Mouse (Mus musculus): ENCODE data around the gene Sat2. TPM values are rescaled to one million over a fixed set of nuclear protein-coding genes. Genes with fewer than 3 reads are reported as not detected.

Sat2 gene
- polyA plus RNA-seq, 1 experiment from 2014 or later: 27.1 TPM

DNA sequence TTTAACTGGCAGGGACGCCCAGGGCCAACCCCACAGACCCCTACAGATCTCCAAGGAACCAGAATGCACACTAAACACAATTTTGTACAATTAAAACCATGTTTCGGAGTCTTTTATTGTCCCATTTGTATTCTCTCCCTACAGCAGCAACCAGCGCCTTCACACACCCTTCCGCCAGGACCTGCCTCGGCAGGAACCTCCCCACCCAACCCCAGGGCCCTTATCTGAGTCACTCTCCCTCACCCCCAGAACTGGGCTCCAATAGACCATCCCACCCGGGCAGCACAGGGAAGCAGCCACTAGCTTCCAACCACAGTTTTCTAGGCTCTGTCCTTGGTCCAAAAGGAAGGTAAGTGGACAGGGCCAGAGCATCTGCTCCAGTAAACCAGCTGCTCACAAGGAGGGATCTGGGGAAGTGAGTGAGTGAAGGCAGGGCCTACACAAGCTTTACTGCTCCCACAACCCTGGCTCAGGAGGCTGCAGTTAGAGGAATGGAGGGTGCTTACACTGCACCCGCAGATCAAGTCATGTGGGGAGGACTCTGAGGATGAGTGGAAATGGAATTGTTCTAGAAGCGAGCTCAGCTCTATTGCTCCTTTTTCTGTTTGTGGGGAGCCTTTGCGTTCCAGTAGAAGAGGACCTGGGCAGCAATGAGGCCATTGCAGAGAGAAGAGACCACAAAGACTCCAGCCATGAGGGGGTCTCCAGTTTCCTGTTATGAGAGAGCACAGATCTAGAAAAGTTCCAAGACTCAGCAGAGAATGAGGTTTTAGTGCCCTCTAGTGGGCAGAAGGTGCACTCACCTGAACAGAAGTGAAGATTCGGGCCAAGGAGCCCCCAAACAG is 35.0 kb downstream of the Sat2 start:
- no peak for ATAC-seq
- Histone ChIP-seq H3K36me3 (ENCODE audit: control insufficient read depth, insufficient read depth, low read length) (peaks cover 24% of the 10 kb centered on the region), H3K27me3 (ENCODE audit: control insufficient read depth, insufficient read depth, low read depth, low read length) (no peaks in the 10 kb centered on the region), H3K4me1 (ENCODE audit: control insufficient read depth, insufficient read depth, low read length) (peaks cover 15% of the 10 kb centered on the region), H3K9me3 (replicated peaks; ENCODE audit: control insufficient read depth, low read length, poor library complexity, severe bottlenecking) (no peaks in the 10 kb centered on the region), H3K4me2 (ENCODE audit: low read length) (no peak overlapping the region), H3K4me3 (ENCODE audit: low read depth, low read length) (no peak overlapping the region), H3K9ac (ENCODE audit: low read depth, low read length) (no peak overlapping the region), H3K27ac (ENCODE audit: low read length) (no peak overlapping the region)
- 81% methylated on average over 10 of the region's 10 CpGs for WGBS

DNA sequence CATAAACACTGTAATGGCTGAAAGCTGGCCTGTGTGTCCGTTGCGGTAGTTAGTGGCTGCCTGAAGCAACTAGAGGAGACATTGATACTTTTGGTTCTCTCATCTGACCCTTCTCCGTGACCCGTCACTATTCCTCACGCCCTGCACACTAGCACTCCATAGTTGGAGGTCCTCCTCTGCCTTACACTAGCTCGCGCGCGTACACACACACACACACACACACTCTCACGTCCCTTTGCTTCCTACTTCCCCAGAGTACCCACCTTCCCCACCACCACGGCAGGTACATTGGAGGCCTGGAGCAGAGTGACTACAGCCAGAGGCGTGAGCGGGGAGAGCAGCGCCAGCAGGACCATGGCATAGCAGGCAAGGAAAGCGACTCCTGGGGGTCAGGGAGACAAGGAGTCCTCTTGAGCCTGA is 35.6 kb downstream of the Sat2 start:
- no peak overlapping the region for H3K9ac ChIP-seq (ENCODE audit: low read depth, low read length)
- peaks cover 16% of the 10 kb centered on the region for H3K4me1 ChIP-seq (ENCODE audit: control insufficient read depth, insufficient read depth, low read length)
- no peak for ATAC-seq
- no peaks in the 10 kb centered on the region for H3K27me3 ChIP-seq (ENCODE audit: control insufficient read depth, insufficient read depth, low read depth, low read length)
- no peak overlapping the region for H3K27ac ChIP-seq (ENCODE audit: low read length)
- no peak overlapping the region for H3K4me2 ChIP-seq (ENCODE audit: low read length)
- H3K36me3 ChIP-seq (ENCODE audit: control insufficient read depth, insufficient read depth, low read length): peaks cover 17% of the 10 kb centered on the region
- 83% methylated on average over 15 of the region's 15 CpGs for WGBS
- H3K9me3 ChIP-seq (replicated peaks; ENCODE audit: control insufficient read depth, low read length, poor library complexity, severe bottlenecking): no peaks in the 10 kb centered on the region
- no peak overlapping the region for H3K4me3 ChIP-seq (ENCODE audit: low read depth, low read length)

DNA sequence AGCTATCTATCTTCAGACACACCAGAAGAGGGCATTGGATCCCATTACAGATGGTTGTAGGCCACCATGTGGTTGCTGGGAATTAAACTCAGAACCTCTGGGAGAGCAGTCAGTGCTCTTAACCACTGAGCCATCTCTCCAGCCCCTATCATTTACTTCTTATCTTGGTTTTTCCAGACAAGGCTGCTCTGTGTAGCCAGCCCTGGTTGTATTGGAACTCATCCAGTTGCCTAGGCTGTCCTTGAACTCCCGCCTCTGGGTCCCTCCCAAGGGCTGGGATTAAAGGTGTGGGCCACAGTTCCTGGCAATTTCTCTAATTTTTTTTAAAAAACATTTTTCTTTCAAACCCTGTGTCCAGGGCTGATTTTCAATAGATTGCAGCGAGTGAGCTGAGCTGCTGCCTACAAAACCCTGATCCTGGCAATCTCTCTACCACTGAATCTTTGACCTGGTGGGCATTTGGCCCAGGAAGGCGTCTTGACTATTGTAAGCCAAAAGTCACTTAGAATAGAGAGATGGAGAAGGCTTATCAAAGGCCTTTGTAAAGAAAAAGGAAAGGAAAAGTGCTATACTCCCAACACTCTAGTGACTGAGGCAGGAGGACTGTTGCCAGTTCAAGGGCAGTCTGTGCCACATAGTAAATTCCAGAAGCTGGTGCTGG is 39.5 kb downstream of the Sat2 start:
- Histone ChIP-seq H3K9ac (ENCODE audit: low read depth, low read length) (peak overlapping the region; percentile 70), H3K4me2 (ENCODE audit: low read length) (peak overlapping the region; percentile 57), H3K27me3 (ENCODE audit: control insufficient read depth, insufficient read depth, low read depth, low read length) (no peaks in the 10 kb centered on the region), H3K27ac (ENCODE audit: low read length) (peak overlapping the region; percentile 93; the same call in 1 of the 2 replicates), H3K4me1 (ENCODE audit: control insufficient read depth, insufficient read depth, low read length) (peaks cover 15% of the 10 kb centered on the region), H3K36me3 (ENCODE audit: control insufficient read depth, insufficient read depth, low read length) (peaks cover 18% of the 10 kb centered on the region), H3K9me3 (replicated peaks; ENCODE audit: control insufficient read depth, low read length, poor library complexity, severe bottlenecking) (no peaks in the 10 kb centered on the region), H3K4me3 (ENCODE audit: low read depth, low read length) (peak overlapping the region; percentile 62)
- ATAC-seq: no peak
- WGBS: 72% methylated on average over 3 of the region's 3 CpGs

DNA sequence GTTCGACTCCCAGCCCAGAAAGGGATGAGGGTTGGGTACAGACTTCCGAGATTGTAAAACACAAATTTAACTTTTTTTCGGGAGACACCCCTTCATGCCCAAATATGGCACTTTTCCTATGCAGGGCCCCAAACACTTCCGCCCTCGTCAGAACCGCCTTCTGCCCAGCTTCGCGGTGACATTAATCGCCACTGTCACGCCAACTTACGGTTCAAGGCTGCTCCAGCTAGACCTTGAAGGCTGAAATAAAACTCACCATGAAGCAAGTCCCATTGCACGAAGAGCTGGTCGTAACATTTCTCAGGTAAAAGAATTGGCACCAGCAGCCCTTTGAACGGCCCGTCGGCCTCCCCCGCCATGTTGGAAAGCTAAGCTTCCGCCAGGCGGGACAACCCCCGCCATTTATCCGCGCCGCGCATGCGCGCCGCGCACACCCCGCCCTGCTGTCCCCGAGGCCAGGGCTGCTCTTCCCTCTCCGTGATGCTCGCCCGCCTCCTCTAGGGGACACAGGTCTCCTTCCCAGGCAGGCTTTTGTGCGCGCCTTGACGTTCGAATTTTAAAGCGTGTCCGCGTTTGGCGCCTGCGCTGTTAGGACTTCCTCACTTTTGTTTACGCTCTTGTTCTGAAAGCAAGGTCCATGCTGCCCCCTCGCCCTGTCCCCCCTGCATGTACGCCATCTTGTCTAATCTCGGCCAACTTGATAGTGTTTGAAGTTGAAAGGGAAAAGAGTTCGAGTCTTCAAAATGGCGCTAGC is 40.6 kb downstream of the Sat2 start, which contains the start of gene Mpdu1:
Mpdu1 (minus strand) TSS at position 430 of the 754 bp plus-strand sequence.
- H3K27ac ChIP-seq (ENCODE audit: low read length): peak within 1 kb of the TSS; percentile 93
- H3K4me1 ChIP-seq (ENCODE audit: control insufficient read depth, insufficient read depth, low read length): peaks cover 15% of the 10 kb centered on the region
- H3K9me3 ChIP-seq (replicated peaks; ENCODE audit: control insufficient read depth, low read length, poor library complexity, severe bottlenecking): no peaks in the 10 kb centered on the region
- H3K9ac ChIP-seq (ENCODE audit: low read depth, low read length): peak within 1 kb of the TSS; percentile 70
- H3K4me2 ChIP-seq (ENCODE audit: low read length): peak within 1 kb of the TSS; percentile 57
- WGBS: under 1% methylated on average over 48 of the region's 48 CpGs
- ATAC-seq: peak; percentile 96
- H3K27me3 ChIP-seq (ENCODE audit: control insufficient read depth, insufficient read depth, low read depth, low read length): no peaks in the 10 kb centered on the region
- peak within 1 kb of the TSS; percentile 62 for H3K4me3 ChIP-seq (ENCODE audit: low read depth, low read length)
- H3K36me3 ChIP-seq (ENCODE audit: control insufficient read depth, insufficient read depth, low read length): peaks cover 17% of the 10 kb centered on the region

DNA sequence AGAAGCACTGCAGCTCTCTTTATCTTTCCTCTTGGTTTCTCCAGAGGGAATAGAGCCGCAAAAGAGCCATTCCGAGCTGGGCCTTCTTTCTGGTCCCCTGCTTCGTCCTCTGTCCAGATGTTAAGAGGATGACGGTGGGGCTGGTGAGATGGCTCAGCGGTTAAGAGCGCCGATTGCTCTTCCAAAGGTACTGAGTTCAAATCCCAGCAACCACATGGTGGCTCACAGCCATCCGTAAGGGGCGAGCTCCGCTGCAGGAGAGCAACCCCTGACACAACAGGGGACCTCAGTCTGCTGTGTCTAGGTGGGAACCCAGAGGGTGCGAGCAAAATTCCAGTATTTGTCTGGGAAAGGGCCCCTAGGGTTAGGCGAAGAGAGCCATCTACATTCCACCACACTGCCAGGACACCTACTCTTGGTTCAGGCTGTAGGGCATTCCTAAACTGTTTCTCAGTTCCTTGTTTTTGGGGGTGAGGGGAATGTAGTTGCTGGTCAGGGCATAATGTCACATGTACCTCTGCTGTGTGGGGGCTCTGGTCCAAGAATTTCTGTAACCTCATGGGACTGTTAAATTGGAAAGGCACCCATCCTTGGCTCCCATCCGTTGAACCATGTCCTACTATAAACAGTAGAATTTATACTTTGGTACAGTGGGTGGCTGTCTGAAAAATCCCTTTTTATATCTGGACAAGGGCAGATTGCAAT is 41.3 kb downstream of the Sat2 start:
- Histone ChIP-seq H3K4me2 (ENCODE audit: low read length) (peak overlapping the region; percentile 57), H3K9ac (ENCODE audit: low read depth, low read length) (peak overlapping the region; percentile 58), H3K36me3 (ENCODE audit: control insufficient read depth, insufficient read depth, low read length) (peaks cover 17% of the 10 kb centered on the region), H3K27me3 (ENCODE audit: control insufficient read depth, insufficient read depth, low read depth, low read length) (no peaks in the 10 kb centered on the region), H3K27ac (ENCODE audit: low read length) (peak overlapping the region; percentile 93), H3K4me3 (ENCODE audit: low read depth, low read length) (peak overlapping the region; percentile 62), H3K9me3 (replicated peaks; ENCODE audit: control insufficient read depth, low read length, poor library complexity, severe bottlenecking) (no peaks in the 10 kb centered on the region), H3K4me1 (ENCODE audit: control insufficient read depth, insufficient read depth, low read length) (peaks cover 15% of the 10 kb centered on the region)
- peak; percentile 23 for ATAC-seq
- WGBS: 64% methylated on average over 13 of the region's 13 CpGs

DNA sequence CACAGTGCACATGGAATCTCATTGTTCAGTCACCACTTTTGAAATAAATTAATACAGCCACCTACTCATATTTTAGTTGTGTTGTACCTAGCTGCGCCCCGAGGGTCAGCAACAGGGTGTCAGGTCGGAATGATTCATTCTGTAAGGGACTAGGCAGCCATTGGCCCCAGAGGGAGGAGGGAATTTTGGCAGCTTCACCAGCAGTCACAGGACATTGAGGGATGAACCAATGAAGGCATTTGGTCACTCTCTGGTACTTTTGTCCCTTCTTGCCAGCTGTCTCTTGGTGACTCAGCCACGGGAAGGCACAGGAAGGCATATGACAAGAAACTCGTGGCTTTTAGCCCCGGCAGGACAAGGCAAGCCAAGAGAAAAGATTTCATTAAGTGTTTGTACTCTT is 42.0 kb downstream of the Sat2 start:
- Histone ChIP-seq H3K36me3 (ENCODE audit: control insufficient read depth, insufficient read depth, low read length) (peaks cover 22% of the 10 kb centered on the region), H3K4me1 (ENCODE audit: control insufficient read depth, insufficient read depth, low read length) (peaks cover 15% of the 10 kb centered on the region), H3K27ac (ENCODE audit: low read length) (peak overlapping the region; percentile 93), H3K27me3 (ENCODE audit: control insufficient read depth, insufficient read depth, low read depth, low read length) (no peaks in the 10 kb centered on the region), H3K4me3 (ENCODE audit: low read depth, low read length) (no peak overlapping the region), H3K9ac (ENCODE audit: low read depth, low read length) (no peak overlapping the region), H3K9me3 (replicated peaks; ENCODE audit: control insufficient read depth, low read length, poor library complexity, severe bottlenecking) (no peaks in the 10 kb centered on the region), H3K4me2 (ENCODE audit: low read length) (no peak overlapping the region)
- 93% methylated on average over 6 of the region's 6 CpGs for WGBS
- ATAC-seq: no peak

DNA sequence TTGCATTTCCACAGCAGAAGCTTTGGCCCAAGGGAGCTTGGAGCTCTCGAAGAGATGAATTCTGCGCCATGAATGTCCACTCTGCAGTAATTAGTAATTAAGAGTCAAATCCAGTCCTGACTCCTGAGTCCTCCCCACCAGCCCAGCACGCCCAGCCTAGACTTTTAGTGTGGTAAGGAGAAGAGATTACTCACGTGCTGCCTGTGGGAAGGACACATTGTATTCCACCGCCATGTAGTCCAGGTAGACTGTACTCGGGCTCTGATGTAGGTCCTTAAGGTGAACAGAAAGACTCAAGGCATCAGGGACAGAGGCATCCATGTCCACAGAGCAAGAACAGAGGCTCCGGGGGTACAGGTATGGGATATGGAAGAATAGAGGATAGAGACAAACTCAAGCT is 43.0 kb downstream of the Sat2 start:
- peaks cover 24% of the 10 kb centered on the region for H3K4me1 ChIP-seq (ENCODE audit: control insufficient read depth, insufficient read depth, low read length)
- no peak overlapping the region for H3K4me3 ChIP-seq (ENCODE audit: low read depth, low read length)
- no peak overlapping the region for H3K9ac ChIP-seq (ENCODE audit: low read depth, low read length)
- ATAC-seq: no peak
- H3K9me3 ChIP-seq (replicated peaks; ENCODE audit: control insufficient read depth, low read length, poor library complexity, severe bottlenecking): no peaks in the 10 kb centered on the region
- no peak overlapping the region for H3K27ac ChIP-seq (ENCODE audit: low read length)
- no peak overlapping the region for H3K4me2 ChIP-seq (ENCODE audit: low read length)
- H3K27me3 ChIP-seq (ENCODE audit: control insufficient read depth, insufficient read depth, low read depth, low read length): no peaks in the 10 kb centered on the region
- peaks cover 28% of the 10 kb centered on the region for H3K36me3 ChIP-seq (ENCODE audit: control insufficient read depth, insufficient read depth, low read length)
- 94% methylated on average over 7 of the region's 7 CpGs for WGBS

DNA sequence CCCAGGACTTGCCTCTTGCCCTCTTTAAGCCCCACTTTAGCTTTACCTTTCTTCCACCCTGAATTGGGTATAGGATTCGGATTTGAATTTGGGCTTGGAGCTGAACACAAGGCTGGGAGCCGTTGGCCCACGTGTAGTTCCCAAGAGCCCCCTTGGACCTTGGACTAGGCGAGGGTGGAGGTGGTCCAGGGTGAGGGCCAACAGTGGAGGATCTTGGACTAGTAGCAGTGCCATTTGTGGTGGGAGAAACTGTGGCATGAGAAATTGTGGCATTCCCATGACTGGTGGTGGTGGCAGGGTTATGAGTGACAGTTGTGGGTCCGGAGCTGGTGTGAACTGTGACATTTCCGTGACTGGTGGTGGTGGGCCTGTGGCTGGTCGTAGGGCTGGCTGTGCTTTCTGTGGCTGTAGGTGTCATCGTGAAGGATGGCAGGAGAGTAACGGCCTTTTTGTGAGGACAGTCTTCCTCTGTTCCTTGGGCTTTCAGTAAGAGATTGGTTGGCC is 43.7 kb downstream of the Sat2 start:
- no peak overlapping the region for H3K27ac ChIP-seq (ENCODE audit: low read length)
- H3K4me2 ChIP-seq (ENCODE audit: low read length): no peak overlapping the region
- WGBS: 78% methylated on average over 9 of the region's 9 CpGs
- no peak for ATAC-seq
- H3K9me3 ChIP-seq (replicated peaks; ENCODE audit: control insufficient read depth, low read length, poor library complexity, severe bottlenecking): no peaks in the 10 kb centered on the region
- H3K27me3 ChIP-seq (ENCODE audit: control insufficient read depth, insufficient read depth, low read depth, low read length): no peaks in the 10 kb centered on the region
- no peak overlapping the region for H3K9ac ChIP-seq (ENCODE audit: low read depth, low read length)
- H3K4me3 ChIP-seq (ENCODE audit: low read depth, low read length): no peak overlapping the region
- H3K4me1 ChIP-seq (ENCODE audit: control insufficient read depth, insufficient read depth, low read length): peaks cover 28% of the 10 kb centered on the region
- peaks cover 28% of the 10 kb centered on the region for H3K36me3 ChIP-seq (ENCODE audit: control insufficient read depth, insufficient read depth, low read length)
